Mouse (Mus musculus): ENCODE data around the gene Apeh. TPM values are rescaled to one million over a fixed set of nuclear protein-coding genes. Genes with fewer than 3 reads are reported as not detected.

Gene Apeh
- polyA plus RNA-seq, 1 experiment from 2014 or later: 53.1 TPM

- Histone ChIP-seq H3K4me1 (replicated peaks; ENCODE audit: control insufficient read depth, insufficient read depth, low read length) (peaks cover 14% of the 10 kb centered on the region), H3K9ac (ENCODE audit: low read length) (no peak overlapping the region), H3K36me3 (ENCODE audit: control insufficient read depth, insufficient read depth, low read length) (peaks cover 38% of the 10 kb centered on the region), H3K27me3 (ENCODE audit: control insufficient read depth, insufficient read depth, low read depth, low read length) (no peaks in the 10 kb centered on the region), H3K4me2 (ENCODE audit: low read depth, low read length) (no peak overlapping the region), H3K9me3 (ENCODE audit: control insufficient read depth, low read length) (no peaks in the 10 kb centered on the region), H3K4me3 (ENCODE audit: low read length) (no peak overlapping the region), H3K27ac (ENCODE audit: low read length) (no peak overlapping the region)
- WGBS: 94% methylated on average over 8 of the region's 8 CpGs
- no peak for ATAC-seq (ENCODE audit: low read depth)
These were observed 49.5 kb downstream of the Apeh start for GRCm38 (mm10) chr9:108044751-108045492.

Small RNAs within 50 kb of the gene (microRNA-seq; reads per million reads assigned to microRNA genes)
- not detected for gene Gm47303
- not detected for gene Mir7088

Other genes starting within 250 kb of the Apeh start
- 70.0 and 70.2 TPM in 2 replicates for gene Rbm6, start 221.4 kb downstream of the Apeh start, polyA plus RNA-seq (2015; fragmentation: Nextera tagmentation; extraction: Ambion mirVana)
- gene Mon1a, start 206.5 kb downstream of the Apeh start, polyA plus RNA-seq (2015; fragmentation: Nextera tagmentation; extraction: Ambion mirVana): 12.5 and 13.8 TPM in 2 replicates
- 3.5 and 6.0 TPM in 2 replicates for gene Mst1r, start 187.7 kb downstream of the Apeh start, polyA plus RNA-seq (2015; fragmentation: Nextera tagmentation; extraction: Ambion mirVana)
- gene Actl11, start 166.1 kb downstream of the Apeh start, polyA plus RNA-seq (2015; fragmentation: Nextera tagmentation; extraction: Ambion mirVana): not detected in 2 replicates
- gene Camkv, start 158.9 kb downstream of the Apeh start, polyA plus RNA-seq (2015; fragmentation: Nextera tagmentation; extraction: Ambion mirVana): 2.0 and 2.5 TPM in 2 replicates
- 24.0 and 24.3 TPM in 2 replicates for gene Traip, start 144.5 kb downstream of the Apeh start, polyA plus RNA-seq (2015; fragmentation: Nextera tagmentation; extraction: Ambion mirVana)
- gene Uba7, start 119.1 kb downstream of the Apeh start, polyA plus RNA-seq (2015; fragmentation: Nextera tagmentation; extraction: Ambion mirVana): 20.6 and 24.2 TPM in 2 replicates
- gene Gm20661, start 111.5 kb downstream of the Apeh start, polyA plus RNA-seq (2015; fragmentation: Nextera tagmentation; extraction: Ambion mirVana): 3.4 and 4.8 TPM in 2 replicates
- gene Inka1, start 108.7 kb downstream of the Apeh start, polyA plus RNA-seq (2015; fragmentation: Nextera tagmentation; extraction: Ambion mirVana): 64.3 and 71.1 TPM in 2 replicates
- gene Cdhr4, start 102.1 kb downstream of the Apeh start, polyA plus RNA-seq (2015; fragmentation: Nextera tagmentation; extraction: Ambion mirVana): 7.7 and 9.4 TPM in 2 replicates
- 0.36 and 0.75 TPM in 2 replicates for gene Gm20662, start 98.3 kb downstream of the Apeh start, polyA plus RNA-seq (2015; fragmentation: Nextera tagmentation; extraction: Ambion mirVana)
- gene Ip6k1, start 92.1 kb downstream of the Apeh start, polyA plus RNA-seq (2015; fragmentation: Nextera tagmentation; extraction: Ambion mirVana): 55.3 and 57.5 TPM in 2 replicates
- 25.6 and 26.5 TPM in 2 replicates for gene Gmppb, start 45.4 kb downstream of the Apeh start, polyA plus RNA-seq (2015; fragmentation: Nextera tagmentation; extraction: Ambion mirVana)
- gene Amigo3, start 41.4 kb downstream of the Apeh start, polyA plus RNA-seq (2015; fragmentation: Nextera tagmentation; extraction: Ambion mirVana): 2.5 and 3.0 TPM in 2 replicates
- gene Mst1, start 14.2 kb downstream of the Apeh start, polyA plus RNA-seq (2015; fragmentation: Nextera tagmentation; extraction: Ambion mirVana): 0.41 and 1.2 TPM in 2 replicates
- 24.9 and 27.1 TPM in 2 replicates for gene Rnf123, start 11.3 kb downstream of the Apeh start, polyA plus RNA-seq (2015; fragmentation: Nextera tagmentation; extraction: Ambion mirVana)
- gene Bsn, start 95.8 kb upstream of the Apeh start, polyA plus RNA-seq (2015; fragmentation: Nextera tagmentation; extraction: Ambion mirVana): 0.26 and 0.30 TPM in 2 replicates
- gene Dag1, start 169.4 kb upstream of the Apeh start, polyA plus RNA-seq (2015; fragmentation: Nextera tagmentation; extraction: Ambion mirVana): 124 and 141 TPM in 2 replicates
- gene Nicn1, start 195.8 kb upstream of the Apeh start, polyA plus RNA-seq (2015; fragmentation: Nextera tagmentation; extraction: Ambion mirVana): 36.8 and 41.6 TPM in 2 replicates
- gene Amt, start 202.2 kb upstream of the Apeh start, polyA plus RNA-seq (2015; fragmentation: Nextera tagmentation; extraction: Ambion mirVana): 19.1 and 21.9 TPM in 2 replicates
- 531 and 556 TPM in 2 replicates for gene Rhoa, start 211.5 kb upstream of the Apeh start, polyA plus RNA-seq (2015; fragmentation: Nextera tagmentation; extraction: Ambion mirVana)
- gene Tcta, start 211.6 kb upstream of the Apeh start, polyA plus RNA-seq (2015; fragmentation: Nextera tagmentation; extraction: Ambion mirVana): 38.0 and 41.8 TPM in 2 replicates
- gene Gpx1, start 244.3 kb upstream of the Apeh start, polyA plus RNA-seq (2015; fragmentation: Nextera tagmentation; extraction: Ambion mirVana): 649 and 714 TPM in 2 replicates

All from lung, embryonic 16.5 days (tissue).